ENCODE assay signal across 15 mouse cellular contexts in the genomic region with DNA sequence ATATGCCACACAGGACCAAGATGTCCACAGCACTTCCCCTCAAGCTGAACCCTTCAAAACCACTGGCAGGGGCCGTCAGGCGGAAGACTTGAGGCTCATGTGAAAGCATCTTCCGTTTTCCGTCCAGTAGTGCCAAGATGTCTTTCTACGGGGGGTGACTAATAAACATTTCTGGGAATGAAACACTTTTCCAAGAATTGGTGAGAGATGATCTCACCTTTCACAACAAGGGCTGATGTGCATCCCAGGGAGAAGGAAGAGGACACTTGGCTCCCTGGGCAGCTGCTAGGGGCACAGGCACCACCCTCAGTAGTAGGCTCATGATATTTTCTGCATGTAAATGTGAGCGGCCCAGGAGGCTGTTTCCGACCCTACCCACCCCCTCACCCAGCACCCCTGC.
"Had no signal": no experiment of that assay in that cellular context is flagged by ENCODE, and none has a peak within 500 bp of the region (broad histone marks: within the 10 kb centered on the region; RNA-seq: fewer than 3 reads in every experiment).

No protein-coding gene starts in this region.

- ATAC-seq: liver, embryonic 12.5 days; midbrain, embryonic 13.5 days; midbrain, embryonic 16.5 days had no signal

- DNase-seq: kidney, adult 9 months; kidney, postnatal 14 days; kidney, postnatal 4 days; liver; lung, adult 18-20 months; thymus, adult 2 months; thymus, postnatal 14 days; thymus, postnatal 4 days had no signal

- H3K4me1 ChIP-seq: liver, embryonic 12.5 days; liver, embryonic 15.5 days had no signal

- H3K27ac ChIP-seq: limb, embryonic 13.5 days; liver, embryonic 12.5 days; liver, embryonic 15.5 days; macrophage; midbrain, embryonic 13.5 days had no signal

- H3K36me3 ChIP-seq: limb, embryonic 10.5 days; limb, embryonic 13.5 days; liver, embryonic 12.5 days; liver, embryonic 15.5 days; midbrain, embryonic 13.5 days had no signal

- H3K9ac ChIP-seq: limb, embryonic 13.5 days; liver, embryonic 12.5 days; liver, embryonic 15.5 days; midbrain, embryonic 13.5 days had no signal

- H3K27me3 ChIP-seq: liver, embryonic 15.5 days had no signal

- H3K4me2 ChIP-seq: limb, embryonic 13.5 days; liver, embryonic 12.5 days; liver, embryonic 15.5 days; midbrain, embryonic 13.5 days had no signal

- H3K4me3 ChIP-seq: limb, embryonic 10.5 days; limb, embryonic 13.5 days; liver, embryonic 12.5 days; liver, embryonic 15.5 days; midbrain, embryonic 13.5 days had no signal

- H3K9me3 ChIP-seq: limb, embryonic 10.5 days; limb, embryonic 13.5 days; liver, embryonic 12.5 days; liver, embryonic 15.5 days; midbrain, embryonic 13.5 days had no signal
